Mouse (Mus musculus): Measurements from ENCODE around the gene Cacna1h.

DNA sequence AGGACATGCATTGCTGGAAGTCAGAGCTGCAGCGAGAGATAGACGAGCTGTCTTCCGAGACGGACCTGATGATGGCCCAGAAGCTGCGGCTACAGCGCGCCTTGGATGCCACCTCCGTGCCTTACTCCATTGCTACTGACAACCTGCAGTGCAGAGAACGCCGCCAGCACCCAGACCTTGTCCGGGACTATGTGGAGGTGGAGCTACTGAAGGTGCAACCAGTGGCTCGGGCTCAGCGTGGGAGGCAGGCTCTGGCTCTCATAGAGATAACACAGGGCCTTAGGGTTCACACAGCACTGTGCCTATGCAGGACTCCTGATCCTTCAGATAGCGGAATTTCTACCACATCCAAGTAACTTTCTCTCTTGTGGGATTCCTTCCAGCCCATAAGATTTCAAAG lies 38.5 kb upstream of the Cacna1h start:
- TF ChIP-seq CTCF (IDR thresholded peaks at IDR 0.05; ENCODE audit: low read depth) (no peak), EP300 (IDR thresholded peaks at IDR 0.05; ENCODE audit: low read depth) (no peak)

All from liver, embryonic 14.5 days (tissue).